Mouse (Mus musculus) G1E-ER4 (cell line): ENCODE measurements around the gene Efl1. TPM values are rescaled to one million over a fixed set of nuclear protein-coding genes. Genes with fewer than 3 reads are reported as not detected.

Experiments used
- GATA1 ChIP-seq: IDR thresholded peaks from one replicate; pipeline ENCODE4 v1.8.0; 2012; ENCODE audit warnings: low read length, inconsistent platforms
- polyA plus RNA-seq: library from polyadenylated mRNA; stranded (reverse); fragments of >175 nt; gene quantifications from 2 replicates; pipeline ENCODE4 v1.2.3, GENCODE M21; 2012

Gene Efl1
- polyA plus RNA-seq, 1 experiment = 7.8 TPM

- no peak for TF ChIP-seq GATA1
Measured at GRCm38 (mm10) chr7:82702384-82703343, 54.2 kb downstream of the Efl1 start.

DNA sequence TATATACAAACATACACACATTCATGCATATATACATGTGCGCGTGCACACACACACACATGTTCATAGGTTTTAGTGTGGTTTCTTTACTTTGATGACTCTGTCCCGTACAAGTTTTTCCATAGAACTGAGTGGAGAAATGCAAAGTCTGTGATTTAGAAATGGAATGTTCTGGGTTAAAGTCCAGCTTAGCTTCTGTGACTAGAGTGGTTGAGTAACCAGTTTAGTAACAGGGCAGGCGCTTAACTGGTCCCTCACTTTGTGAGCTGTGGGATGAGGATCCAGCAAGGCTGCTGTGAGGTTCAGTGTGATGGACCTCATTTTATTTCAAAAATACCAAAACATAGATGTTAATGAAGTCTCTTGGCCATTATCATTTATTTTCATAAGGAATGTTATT, 60.8 kb downstream of the Efl1 start:
- TF ChIP-seq GATA1 = no peak

DNA sequence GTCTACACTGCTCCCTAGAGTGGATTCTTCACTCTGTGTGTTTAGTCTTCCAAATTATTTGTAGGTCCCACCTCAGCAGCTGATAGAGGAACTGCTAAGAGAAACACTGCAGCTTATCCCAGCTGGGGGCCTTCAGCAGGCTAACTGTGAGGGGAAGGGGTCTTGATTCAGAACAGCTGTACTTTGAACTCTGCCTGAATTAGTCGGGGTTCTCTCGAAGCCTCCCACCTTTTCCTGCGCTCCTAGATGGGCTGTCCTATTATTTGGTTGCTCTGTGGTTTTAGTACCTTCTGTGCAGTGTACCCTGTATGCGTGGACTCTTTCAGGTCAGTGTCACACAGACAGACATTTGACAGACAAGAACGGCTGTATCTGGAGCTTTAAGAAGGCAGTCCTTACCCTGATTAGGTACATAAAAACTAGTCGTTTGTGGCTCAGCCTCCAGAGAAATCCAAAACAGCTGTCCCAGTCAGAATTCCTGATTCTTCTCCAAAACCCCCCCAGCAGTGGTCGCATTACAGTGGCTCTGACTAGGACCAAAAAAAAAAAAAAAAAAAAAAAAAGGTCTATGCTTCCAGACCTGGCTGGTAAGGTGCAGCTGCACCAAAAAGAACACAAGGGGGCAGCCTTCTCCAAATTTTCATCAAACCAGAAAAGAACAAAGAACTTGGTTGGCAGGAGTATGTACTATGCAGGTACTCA, 66.9 kb downstream of the Efl1 start:
- TF ChIP-seq GATA1 = no peak

- TF ChIP-seq GATA1 = no peak
Measured at GRCm38 (mm10) chr7:82715912-82716601, 67.6 kb downstream of the Efl1 start.

- TF ChIP-seq GATA1 = no peak
Measured at GRCm38 (mm10) chr7:82719285-82719684, 70.9 kb downstream of the Efl1 start.

GRCm38 (mm10) chr7:82719740-82720139, 71.3 kb downstream of the Efl1 start:
- no peak for TF ChIP-seq GATA1

DNA sequence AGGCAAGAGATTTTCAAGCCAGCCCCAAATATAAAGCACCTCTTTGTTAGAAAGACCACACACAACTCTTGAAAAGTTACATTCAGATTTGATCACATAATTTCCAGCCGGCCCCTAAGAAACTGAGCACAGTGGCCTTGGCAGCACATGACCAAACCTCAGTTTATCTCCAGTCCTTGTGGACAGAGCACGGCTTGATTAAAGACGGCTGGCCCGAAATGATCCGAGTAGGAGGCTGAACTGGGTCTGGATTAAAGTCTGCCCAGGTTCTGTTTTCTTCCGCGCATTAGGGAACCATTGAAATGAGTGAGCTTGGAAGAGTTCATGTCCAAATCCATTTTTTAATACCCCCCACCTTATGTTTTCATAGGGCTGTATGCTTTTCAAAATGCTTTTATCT, 72.1 kb downstream of the Efl1 start:
- no peak for TF ChIP-seq GATA1

- no peak for TF ChIP-seq GATA1
Measured at GRCm38 (mm10) chr7:82720906-82721305, 72.5 kb downstream of the Efl1 start.

DNA sequence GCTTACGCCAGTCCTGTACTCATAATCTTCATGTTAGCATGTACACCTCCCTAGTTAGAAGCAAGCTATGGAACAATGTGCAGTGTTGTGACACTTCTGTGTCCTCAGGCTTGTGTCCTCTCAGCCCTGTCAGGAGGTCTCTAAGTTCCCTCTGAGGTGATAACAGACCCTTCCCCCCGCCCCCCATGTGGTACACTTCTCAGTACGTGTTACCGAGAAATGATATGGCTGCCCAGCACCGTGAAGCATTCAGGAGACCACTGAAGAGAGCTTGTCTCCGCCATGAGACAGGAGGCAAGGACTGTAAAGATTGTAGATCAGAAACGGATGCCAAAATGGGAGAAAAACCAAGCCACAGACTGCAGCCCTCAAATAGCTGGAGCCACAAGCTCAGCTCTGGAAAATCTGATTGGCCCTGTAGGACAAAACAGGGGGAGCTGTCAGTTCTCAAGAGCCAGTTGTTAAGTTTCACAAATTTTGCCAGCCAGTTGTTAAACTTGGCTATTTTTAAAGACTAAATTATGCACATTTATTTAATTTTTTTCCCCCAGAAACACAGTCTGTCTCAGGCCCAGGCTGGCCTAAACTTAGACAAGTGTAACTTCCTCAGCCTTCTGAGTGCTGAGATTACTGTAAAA, 74.2 kb downstream of the Efl1 start:
- TF ChIP-seq GATA1 = no peak

- no peak for TF ChIP-seq GATA1
Measured at GRCm38 (mm10) chr7:82723151-82723871, 74.9 kb downstream of the Efl1 start.

DNA sequence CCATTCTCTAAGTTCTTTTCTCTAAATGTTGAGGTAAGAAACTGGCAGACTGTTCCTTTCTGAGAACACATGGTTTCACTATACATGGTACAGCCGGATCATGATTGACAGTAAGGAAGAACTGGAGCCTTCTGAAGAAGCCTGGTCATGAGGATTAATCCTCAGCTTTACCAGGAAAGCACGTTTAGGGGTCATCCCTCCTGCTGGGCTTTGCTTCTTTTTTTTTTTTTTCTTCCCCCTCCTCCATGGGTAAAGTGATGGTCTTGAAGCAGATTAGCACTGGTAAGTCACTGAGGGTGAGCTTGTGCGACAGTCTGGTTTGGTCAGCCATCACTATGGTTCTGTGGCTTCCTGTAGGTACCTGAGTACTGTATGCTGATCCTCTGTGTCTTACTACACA, 76.1 kb downstream of the Efl1 start:
- TF ChIP-seq GATA1 = no peak

DNA sequence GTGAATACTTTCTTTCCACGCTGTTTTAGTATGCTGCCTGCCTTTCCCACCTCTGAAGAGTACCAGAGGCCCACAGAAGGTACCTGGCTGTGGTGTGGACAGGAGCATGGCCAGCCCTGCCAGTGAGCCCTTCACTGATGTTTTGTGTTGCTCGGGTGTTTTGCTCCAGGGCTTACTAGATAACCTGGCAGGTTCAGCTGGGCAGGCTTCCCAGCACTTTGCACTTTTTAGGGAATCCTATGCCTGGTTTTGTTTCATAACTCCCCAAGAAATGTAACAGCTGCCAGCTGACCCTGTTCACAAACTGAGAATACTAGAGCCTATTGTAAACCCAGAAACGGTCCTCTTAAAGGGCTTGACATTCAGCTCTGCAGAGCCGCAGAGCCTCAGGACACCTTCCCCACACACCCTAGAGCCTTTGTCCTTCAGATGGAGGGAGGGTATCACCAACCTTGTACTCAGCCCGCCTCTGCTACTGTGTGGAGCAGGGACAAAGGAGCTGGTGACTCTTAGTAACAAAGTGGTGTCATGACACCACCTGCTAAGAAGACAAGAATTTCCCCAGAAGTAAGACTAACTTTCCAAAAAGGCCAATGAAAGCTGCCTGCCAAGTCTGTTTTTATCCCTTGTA, 76.7 kb downstream of the Efl1 start:
- TF ChIP-seq GATA1 = no peak

DNA sequence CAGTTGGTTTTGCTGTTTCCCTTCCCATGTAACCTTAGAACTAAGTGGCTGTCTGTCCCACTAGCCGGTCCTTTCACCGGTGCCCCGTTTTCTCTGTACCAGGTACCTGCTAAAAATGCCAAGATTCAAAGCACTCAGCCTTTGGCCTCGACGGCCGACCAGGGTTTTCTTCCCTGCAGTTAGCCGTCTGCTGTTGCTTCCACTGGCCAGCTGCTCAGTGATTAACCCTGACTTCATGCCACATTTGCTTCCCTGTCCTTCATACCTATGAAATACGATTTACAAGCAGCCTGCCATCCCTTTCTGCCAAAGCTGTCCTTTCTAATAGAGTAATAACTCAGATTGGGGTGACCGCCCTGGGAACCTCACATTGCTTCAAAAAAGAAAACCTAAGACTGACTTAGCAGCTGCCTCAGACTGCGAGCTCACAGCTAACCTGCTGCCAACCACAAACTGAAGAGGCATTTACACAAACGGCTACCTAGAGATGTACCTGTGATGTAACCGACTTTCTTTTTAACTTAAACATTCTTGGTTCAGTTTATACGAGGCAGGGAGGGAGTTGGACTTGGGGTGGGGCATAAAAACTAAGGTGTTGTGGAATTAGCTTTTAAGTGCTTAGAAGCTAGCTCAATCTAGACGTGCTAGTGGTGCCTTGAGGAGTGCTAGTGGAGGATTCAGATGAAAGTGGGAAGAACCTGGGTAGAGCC, 77.5 kb downstream of the Efl1 start:
- no peak for TF ChIP-seq GATA1

GRCm38 (mm10) chr7:82727066-82727465, 78.7 kb downstream of the Efl1 start:
- no peak for TF ChIP-seq GATA1
